Mouse (Mus musculus): ENCODE measurements around the gene Tmem242. TPM values are rescaled to one million over a fixed set of nuclear protein-coding genes. Genes with fewer than 3 reads are reported as not detected.

The Tmem242 gene
- polyA plus RNA-seq, 1 experiment from 2014 or later = 118 TPM

DNA sequence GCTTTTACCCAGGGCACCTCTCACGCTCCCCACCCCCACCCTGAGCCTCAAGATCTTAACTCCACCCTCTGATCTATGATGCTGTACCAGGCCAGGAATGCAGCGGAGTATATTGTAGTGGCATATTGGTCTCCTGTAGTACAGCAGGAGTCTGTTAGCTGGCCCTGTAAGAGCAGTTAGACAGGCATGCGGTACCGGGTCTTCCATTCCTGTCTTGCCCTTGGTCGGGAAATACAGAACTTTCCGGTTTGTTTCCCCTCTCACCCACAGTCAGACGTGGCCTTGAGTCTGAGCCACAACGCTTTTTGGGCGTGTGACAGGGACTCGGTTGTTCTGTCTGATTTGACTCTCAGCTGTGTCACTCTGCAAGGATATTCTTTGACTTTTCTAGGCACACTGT is 38.8 kb downstream of the Tmem242 start:
- WGBS = 82% methylated on average over 10 of the region's 10 CpGs
- H3K27ac ChIP-seq = no peak overlapping the region
- peaks cover 18% of the 10 kb centered on the region for H3K27me3 ChIP-seq

DNA sequence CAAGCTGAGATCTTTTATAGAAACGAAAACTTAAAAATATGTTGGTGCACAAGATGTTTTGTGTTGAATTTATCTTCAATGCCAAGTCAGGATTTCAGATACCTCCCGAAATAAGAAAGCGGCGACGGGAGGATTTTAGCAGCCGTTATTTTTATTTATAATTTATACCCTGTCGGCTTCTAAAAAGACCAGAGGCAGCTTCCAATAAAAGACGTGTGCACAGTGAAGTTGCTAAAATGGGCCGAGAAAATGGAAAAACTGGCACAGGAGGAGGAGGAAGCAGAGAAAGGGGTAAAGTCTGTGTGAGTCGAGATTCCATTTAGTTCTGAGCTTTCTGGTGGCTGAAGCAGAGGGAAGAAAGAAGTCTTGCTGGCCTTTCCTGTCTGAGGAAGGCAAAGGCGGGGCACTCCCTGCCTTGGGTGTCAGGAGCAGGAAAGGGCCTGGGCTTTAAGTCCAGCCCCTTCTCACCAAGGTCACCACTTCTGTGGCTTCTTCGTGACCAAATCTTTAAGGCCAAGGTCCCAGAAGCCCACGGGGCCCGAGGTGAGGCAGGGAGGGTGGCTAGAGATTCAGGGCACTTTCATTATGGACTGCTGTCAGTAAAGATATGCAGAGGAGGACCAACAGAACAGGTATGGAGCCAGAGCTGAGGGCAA is 39.5 kb downstream of the Tmem242 start:
- Histone ChIP-seq H3K9me3 (replicated peaks) (no peaks in the 10 kb centered on the region), H3K4me2 (no peak overlapping the region), H3K27me3 (peaks cover 18% of the 10 kb centered on the region), H3K9ac (no peak overlapping the region), H3K4me3 (no peak overlapping the region), H3K4me1 (replicated peaks) (peaks cover 19% of the 10 kb centered on the region), H3K27ac (no peak overlapping the region), H3K36me3 (no peaks in the 10 kb centered on the region)
- 69% methylated on average over 14 of the region's 14 CpGs for WGBS
- ATAC-seq (replicated peaks; ENCODE audit: insufficient number of reproducible peaks, insufficient read depth, low FRiP score, low read depth) = no peak

More for the DNA sequence above, 38.8 kb downstream of the Tmem242 start:
- Histone ChIP-seq H3K4me1 (replicated peaks) (peaks cover 19% of the 10 kb centered on the region), H3K9ac (no peak overlapping the region), H3K4me3 (no peak overlapping the region), H3K4me2 (no peak overlapping the region), H3K9me3 (replicated peaks) (no peaks in the 10 kb centered on the region), H3K36me3 (no peaks in the 10 kb centered on the region)
- no peak for ATAC-seq (replicated peaks; ENCODE audit: insufficient number of reproducible peaks, insufficient read depth, low FRiP score, low read depth)

DNA sequence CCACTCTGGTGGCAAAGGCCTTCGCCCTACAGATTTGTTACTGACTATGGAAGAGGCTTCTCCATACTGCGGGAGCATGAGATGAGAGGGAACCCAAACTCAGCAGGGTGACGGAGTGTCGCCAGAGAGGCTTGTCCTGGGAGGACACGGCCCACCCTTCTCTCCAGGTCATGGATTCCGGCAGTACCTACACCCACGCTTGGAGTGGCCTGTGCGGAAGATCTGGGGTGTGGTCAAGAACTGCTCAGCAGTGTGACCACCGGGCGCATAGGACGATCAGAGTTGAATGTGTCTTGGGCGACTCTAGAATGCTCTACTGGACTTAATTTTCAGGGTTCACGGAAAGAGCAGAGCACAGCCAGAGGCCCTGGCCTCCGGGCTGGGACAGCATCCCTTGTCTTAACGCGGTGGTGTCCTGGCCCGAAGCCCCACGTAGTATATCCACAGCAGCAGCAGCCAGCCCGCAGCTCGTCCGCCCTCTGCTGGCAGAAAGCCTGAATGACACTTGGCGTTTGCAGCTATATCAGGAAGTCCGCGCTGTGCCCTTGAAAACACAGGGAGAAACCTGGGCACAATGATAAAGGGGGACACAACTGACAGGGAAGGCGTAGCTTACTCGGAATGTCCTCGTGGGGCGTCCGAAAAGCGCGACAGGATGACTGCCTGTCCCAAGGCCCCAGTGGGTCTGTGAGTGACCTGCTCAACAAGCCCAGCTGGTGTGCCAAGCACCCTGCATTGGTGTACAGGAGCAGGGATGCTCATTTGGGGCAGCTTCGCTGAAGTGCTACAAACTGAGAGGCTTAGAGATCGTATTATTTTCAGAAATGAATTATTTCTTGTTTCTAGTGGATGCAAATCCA is 42.7 kb downstream of the Tmem242 start:
- H3K9ac ChIP-seq = no peak overlapping the region; the same call in 1 of the 2 replicates
- peak; percentile 38 for ATAC-seq (replicated peaks; ENCODE audit: insufficient number of reproducible peaks, insufficient read depth, low FRiP score, low read depth)

DNA sequence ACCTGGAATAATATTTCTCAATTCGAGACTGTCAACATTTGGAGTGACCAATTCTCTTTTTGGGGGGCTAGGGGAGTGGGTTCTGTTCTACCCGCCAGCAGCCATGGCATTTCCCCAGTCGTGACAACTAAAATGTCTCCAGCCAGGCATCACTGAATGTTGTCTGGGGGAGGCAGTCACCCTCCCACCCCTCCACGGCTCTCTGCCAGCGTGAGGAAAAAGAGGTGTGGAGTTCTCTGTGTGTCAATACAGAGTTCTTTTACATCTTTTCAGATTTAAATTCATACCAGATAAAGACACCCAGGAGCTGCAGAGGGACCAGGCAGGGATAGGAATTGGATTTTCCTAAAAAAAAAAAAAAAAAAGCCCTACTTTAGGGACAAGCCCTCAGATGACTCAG is 43.8 kb downstream of the Tmem242 start:
- no peak for ATAC-seq (replicated peaks; ENCODE audit: insufficient number of reproducible peaks, insufficient read depth, low FRiP score, low read depth)
- H3K27ac ChIP-seq = no peak overlapping the region
- H3K4me1 ChIP-seq (replicated peaks) = peaks cover 6% of the 10 kb centered on the region
- H3K9ac ChIP-seq = no peak overlapping the region
- H3K36me3 ChIP-seq = no peaks in the 10 kb centered on the region
- H3K4me2 ChIP-seq = no peak overlapping the region
- H3K27me3 ChIP-seq = no peaks in the 10 kb centered on the region
- no peak overlapping the region for H3K4me3 ChIP-seq
- no peaks in the 10 kb centered on the region for H3K9me3 ChIP-seq (replicated peaks)
- 77% methylated on average over 5 of the region's 5 CpGs for WGBS

More for the DNA sequence above, 42.7 kb downstream of the Tmem242 start:
- Histone ChIP-seq H3K4me2 (peak overlapping the region; percentile 46), H3K27me3 (no peaks in the 10 kb centered on the region), H3K27ac (no peak overlapping the region), H3K9me3 (replicated peaks) (no peaks in the 10 kb centered on the region), H3K4me1 (replicated peaks) (peaks cover 12% of the 10 kb centered on the region), H3K36me3 (no peaks in the 10 kb centered on the region), H3K4me3 (no peak overlapping the region)
- 28% methylated on average over 33 of the region's 33 CpGs for WGBS

DNA sequence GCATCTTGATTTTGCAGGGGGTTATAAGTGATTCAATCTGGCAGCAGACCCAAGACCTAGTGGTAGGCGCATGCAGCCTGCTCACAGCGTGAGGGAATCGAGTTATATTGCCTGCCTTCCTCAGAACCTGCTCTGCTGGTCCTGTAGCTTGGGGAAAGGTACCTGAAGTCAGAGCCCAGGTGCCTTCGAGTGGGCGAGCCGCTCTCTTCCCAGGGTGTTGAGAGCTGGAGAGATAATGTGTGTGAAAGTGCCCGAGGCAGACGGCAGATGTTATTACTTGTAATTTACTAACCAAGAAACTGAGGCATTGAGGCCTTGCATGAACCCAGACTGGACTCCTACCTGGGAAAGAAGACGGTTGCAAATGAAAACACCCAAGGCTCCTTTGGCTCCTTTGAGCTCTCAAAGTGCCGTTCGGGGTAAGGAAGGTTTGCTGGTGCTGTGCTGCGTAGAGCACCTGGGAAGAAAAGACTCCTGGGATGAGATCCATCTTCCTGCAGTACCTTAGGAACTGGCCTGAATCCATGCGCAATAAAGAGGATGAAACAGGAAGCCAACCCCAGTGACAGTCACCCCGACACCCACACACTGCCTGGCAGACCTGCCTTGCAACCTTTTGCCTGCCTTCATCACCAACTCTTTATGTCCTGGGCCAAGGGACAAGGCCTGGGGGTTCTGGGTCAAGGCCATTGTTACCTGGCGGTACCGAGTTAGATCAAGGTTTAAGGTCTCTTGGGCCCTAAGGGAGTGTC is 44.4 kb downstream of the Tmem242 start:
- no peak overlapping the region for H3K9ac ChIP-seq
- WGBS = 81% methylated on average over 16 of the region's 16 CpGs
- H3K27me3 ChIP-seq = no peaks in the 10 kb centered on the region
- no peaks in the 10 kb centered on the region for H3K9me3 ChIP-seq (replicated peaks)
- H3K36me3 ChIP-seq = no peaks in the 10 kb centered on the region
- ATAC-seq (replicated peaks; ENCODE audit: insufficient number of reproducible peaks, insufficient read depth, low FRiP score, low read depth) = no peak
- no peak overlapping the region for H3K4me3 ChIP-seq
- no peak overlapping the region for H3K4me2 ChIP-seq
- no peak overlapping the region for H3K27ac ChIP-seq
- peaks cover 8% of the 10 kb centered on the region for H3K4me1 ChIP-seq (replicated peaks)

DNA sequence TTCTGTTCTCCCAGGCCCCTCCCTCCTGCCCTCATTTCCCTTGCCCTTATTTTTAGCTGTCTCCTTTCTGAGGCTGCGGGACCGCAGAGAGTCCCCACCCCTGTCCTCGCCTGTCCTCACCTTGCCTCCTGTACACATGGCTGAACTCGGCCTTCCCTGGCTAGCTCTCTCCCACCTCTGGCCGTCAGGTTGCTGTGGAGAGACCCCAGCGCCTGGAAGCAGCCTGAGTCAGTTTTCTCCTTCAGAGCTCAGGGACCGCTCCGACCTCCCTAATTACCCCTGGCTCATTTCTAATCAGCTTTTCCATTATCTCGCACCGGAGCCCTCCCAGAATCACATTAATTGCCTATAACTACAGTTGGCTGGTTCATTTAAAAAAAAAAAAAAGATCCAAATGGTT is 49.4 kb downstream of the Tmem242 start:
- Histone ChIP-seq H3K27me3 (no peaks in the 10 kb centered on the region), H3K4me3 (no peak overlapping the region), H3K4me2 (no peak overlapping the region), H3K36me3 (no peaks in the 10 kb centered on the region), H3K9ac (no peak overlapping the region), H3K4me1 (replicated peaks) (peaks cover 5% of the 10 kb centered on the region; the same call in 1 of the 2 replicates), H3K9me3 (replicated peaks) (no peaks in the 10 kb centered on the region), H3K27ac (no peak overlapping the region)
- no peak for ATAC-seq (replicated peaks; ENCODE audit: insufficient number of reproducible peaks, insufficient read depth, low FRiP score, low read depth)
- 45% methylated on average over 10 of the region's 10 CpGs for WGBS

DNA sequence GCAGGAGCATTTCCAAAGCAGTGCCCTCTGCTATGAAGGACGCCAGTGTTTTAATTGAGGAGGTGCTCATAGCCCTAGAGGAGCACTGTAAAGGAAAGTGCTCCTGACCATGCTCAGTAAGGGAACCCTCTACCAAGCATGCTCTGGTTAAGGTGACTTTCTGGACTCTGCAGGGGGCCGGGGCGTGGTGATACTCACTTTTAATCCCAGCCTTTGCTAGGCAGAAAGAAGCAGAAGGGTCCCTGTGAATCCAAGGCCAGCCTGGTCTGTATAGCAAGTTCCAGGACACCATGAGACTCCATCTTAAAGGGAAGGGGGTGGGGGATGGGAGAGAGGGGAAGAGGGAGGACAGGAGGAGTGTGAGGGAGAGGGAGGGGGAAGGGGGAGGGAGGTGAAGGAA is 51.7 kb downstream of the Tmem242 start:
- Histone ChIP-seq H3K4me1 (replicated peaks) (peaks cover 5% of the 10 kb centered on the region; the same call in 1 of the 2 replicates), H3K36me3 (no peaks in the 10 kb centered on the region), H3K4me3 (no peak overlapping the region), H3K9ac (no peak overlapping the region), H3K27ac (no peak overlapping the region), H3K9me3 (replicated peaks) (no peaks in the 10 kb centered on the region), H3K4me2 (no peak overlapping the region), H3K27me3 (no peaks in the 10 kb centered on the region)
- 72% methylated on average over 3 of the region's 3 CpGs for WGBS
- ATAC-seq (replicated peaks; ENCODE audit: insufficient number of reproducible peaks, insufficient read depth, low FRiP score, low read depth) = no peak

DNA sequence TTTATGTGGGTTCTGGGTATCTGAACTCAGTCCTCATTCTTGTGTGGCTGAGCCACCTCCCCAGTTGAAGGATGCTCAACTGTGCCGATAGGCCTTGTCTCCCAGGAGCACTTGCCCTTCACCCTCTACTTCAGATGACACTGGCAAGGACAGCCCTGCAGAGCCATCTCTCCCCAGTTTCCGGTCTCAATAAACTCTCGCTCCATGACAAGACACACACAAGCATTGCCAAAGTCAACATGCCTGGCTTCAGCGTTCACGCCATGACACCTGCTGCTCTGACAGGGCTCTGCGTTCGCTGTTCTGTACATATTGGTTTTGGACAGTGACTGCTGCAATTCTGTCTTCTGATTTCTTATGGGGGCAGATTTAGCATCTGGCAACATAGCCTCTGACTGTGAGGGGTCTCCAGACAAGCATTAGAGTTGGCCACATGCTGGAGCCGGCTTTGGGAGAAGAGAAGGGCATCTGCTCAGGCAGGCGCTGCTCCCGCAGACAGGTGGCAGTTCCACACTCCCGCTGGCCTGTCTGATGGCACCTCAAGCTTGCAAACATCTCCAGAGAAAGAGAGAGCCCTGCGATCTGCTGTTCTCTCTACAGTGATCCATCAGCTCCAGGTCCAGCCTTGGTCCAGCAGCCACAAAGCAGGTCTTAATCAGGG is 53.0 kb downstream of the Tmem242 start:
- WGBS = 76% methylated on average over 12 of the region's 12 CpGs
- Histone ChIP-seq H3K4me2 (no peak overlapping the region), H3K4me1 (replicated peaks) (peaks cover 5% of the 10 kb centered on the region; the same call in 1 of the 2 replicates), H3K27me3 (no peaks in the 10 kb centered on the region), H3K9me3 (replicated peaks) (no peaks in the 10 kb centered on the region), H3K36me3 (no peaks in the 10 kb centered on the region), H3K27ac (no peak overlapping the region), H3K9ac (no peak overlapping the region), H3K4me3 (no peak overlapping the region)
- ATAC-seq (replicated peaks; ENCODE audit: insufficient number of reproducible peaks, insufficient read depth, low FRiP score, low read depth) = no peak

DNA sequence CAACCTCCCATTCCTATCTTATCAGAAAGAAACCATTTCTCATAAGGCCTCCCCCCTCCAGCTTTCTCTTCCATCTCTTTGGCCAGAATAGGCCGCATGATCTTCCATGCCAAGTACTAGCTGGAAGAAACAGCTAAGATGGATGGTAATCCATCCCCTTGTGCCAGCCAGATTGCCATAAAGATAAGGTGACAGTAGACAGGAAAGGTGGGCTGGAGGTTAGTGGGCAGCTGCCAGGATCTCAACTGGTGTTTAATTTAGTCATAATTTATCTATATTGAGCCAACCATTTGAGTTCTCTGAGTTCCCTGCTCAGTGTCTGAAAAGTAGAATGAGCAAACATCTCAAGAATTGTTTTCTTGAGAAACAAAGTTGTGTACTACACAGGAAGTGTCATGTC is 54.4 kb downstream of the Tmem242 start:
- H3K27ac ChIP-seq = no peak overlapping the region
- no peak for ATAC-seq (replicated peaks; ENCODE audit: insufficient number of reproducible peaks, insufficient read depth, low FRiP score, low read depth)
- H3K9me3 ChIP-seq (replicated peaks) = no peaks in the 10 kb centered on the region
- 84% methylated on average over 1 of the region's 1 CpGs for WGBS
- no peak overlapping the region for H3K9ac ChIP-seq
- peaks cover 4% of the 10 kb centered on the region; the same call in 1 of the 2 replicates for H3K4me1 ChIP-seq (replicated peaks)
- H3K4me3 ChIP-seq = no peak overlapping the region
- no peak overlapping the region for H3K4me2 ChIP-seq
- no peaks in the 10 kb centered on the region for H3K27me3 ChIP-seq
- H3K36me3 ChIP-seq = no peaks in the 10 kb centered on the region

DNA sequence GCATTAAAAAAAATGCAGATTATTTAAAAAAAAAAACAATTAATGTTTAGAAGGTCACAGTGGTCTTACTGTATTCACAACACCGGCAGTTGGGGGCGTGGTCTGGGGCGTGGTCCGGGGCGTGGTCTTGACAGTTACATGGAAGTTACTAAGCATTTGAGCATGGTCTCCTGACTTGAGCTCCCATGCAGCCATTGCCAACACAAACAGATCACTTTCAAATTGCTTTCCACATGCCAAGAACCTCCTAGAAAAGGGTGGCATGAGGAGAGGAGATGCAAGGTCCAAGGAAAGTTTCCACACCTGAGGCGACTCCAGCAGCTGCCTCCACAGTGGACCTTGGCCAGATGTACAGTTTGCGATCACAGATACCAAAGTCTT is 62.1 kb downstream of the Tmem242 start:
- no peak overlapping the region for H3K9ac ChIP-seq
- H3K9me3 ChIP-seq (replicated peaks) = no peaks in the 10 kb centered on the region
- peaks cover 6% of the 10 kb centered on the region for H3K4me1 ChIP-seq (replicated peaks)
- no peak overlapping the region for H3K4me3 ChIP-seq
- H3K4me2 ChIP-seq = no peak overlapping the region
- WGBS = 24% methylated on average over 7 of the region's 7 CpGs
- no peaks in the 10 kb centered on the region for H3K36me3 ChIP-seq
- ATAC-seq (replicated peaks; ENCODE audit: insufficient number of reproducible peaks, insufficient read depth, low FRiP score, low read depth) = no peak
- no peak overlapping the region for H3K27ac ChIP-seq
- H3K27me3 ChIP-seq = no peaks in the 10 kb centered on the region

Data from heart, embryonic 15.5 days (tissue).